Mouse (Mus musculus): ENCODE measurements around the gene Fam117a. TPM values are rescaled to one million over a fixed set of nuclear protein-coding genes. Genes with fewer than 3 reads are reported as not detected.

The Fam117a gene
- total and polyA plus RNA-seq, 2 experiments = 1.8 to 7.4 TPM

GRCm38 (mm10) chr11:95350960-95351359 is 14.1 kb downstream of the Fam117a start:
- no peaks in the 10 kb centered on the region for H3K36me3 ChIP-seq (ENCODE audit: control insufficient read depth, insufficient read depth, low read length)
- H3K4me3 ChIP-seq (ENCODE audit: insufficient read depth, low read depth, low read length) = no peak overlapping the region
- H3K9ac ChIP-seq (ENCODE audit: low read depth, low read length) = no peak overlapping the region
- DNase-seq (ENCODE audit: extremely low read depth, low read depth, low spot score) = peak; percentile 24
- H3K27ac ChIP-seq (replicated peaks; ENCODE audit: insufficient read depth, low read depth, low read length) = no peak overlapping the region
- H3K79me2 ChIP-seq (ENCODE audit: control insufficient read depth, insufficient read depth, low read length) = no peaks in the 10 kb centered on the region
- 39% methylated on average over 3 of the region's 3 CpGs for WGBS
- peaks cover 4% of the 10 kb centered on the region for H3K4me1 ChIP-seq (ENCODE audit: control insufficient read depth, insufficient read depth, low read length)
- H3K27me3 ChIP-seq (ENCODE audit: control insufficient read depth, insufficient read depth, low read length) = no peaks in the 10 kb centered on the region
- no peak for TF ChIP-seq POLR2A (IDR thresholded peaks at IDR 0.05; ENCODE audit: extremely low read depth, insufficient read depth, low read length)
- no peak for TF ChIP-seq CTCF (IDR thresholded peaks at IDR 0.05; ENCODE audit: low read depth, low read length)

GRCm38 (mm10) chr11:95352686-95353085 is 15.9 kb downstream of the Fam117a start:
- Histone ChIP-seq H3K27ac (replicated peaks; ENCODE audit: insufficient read depth, low read depth, low read length) (no peak overlapping the region), H3K27me3 (ENCODE audit: control insufficient read depth, insufficient read depth, low read length) (no peaks in the 10 kb centered on the region), H3K36me3 (ENCODE audit: control insufficient read depth, insufficient read depth, low read length) (no peaks in the 10 kb centered on the region), H3K4me3 (ENCODE audit: insufficient read depth, low read depth, low read length) (no peak overlapping the region), H3K9ac (ENCODE audit: low read depth, low read length) (no peak overlapping the region), H3K4me1 (ENCODE audit: control insufficient read depth, insufficient read depth, low read length) (peaks cover 6% of the 10 kb centered on the region), H3K79me2 (ENCODE audit: control insufficient read depth, insufficient read depth, low read length) (no peaks in the 10 kb centered on the region)
- 86% methylated on average over 2 of the region's 2 CpGs for WGBS
- DNase-seq (ENCODE audit: extremely low read depth, low read depth, low spot score) = no peak
- TF ChIP-seq CTCF (IDR thresholded peaks at IDR 0.05; ENCODE audit: low read depth, low read length) (no peak), POLR2A (IDR thresholded peaks at IDR 0.05; ENCODE audit: extremely low read depth, insufficient read depth, low read length) (no peak)

- Histone ChIP-seq H3K79me2 (ENCODE audit: control insufficient read depth, insufficient read depth, low read length) (no peaks in the 10 kb centered on the region), H3K27ac (replicated peaks; ENCODE audit: insufficient read depth, low read depth, low read length) (no peak overlapping the region), H3K4me1 (ENCODE audit: control insufficient read depth, insufficient read depth, low read length) (peaks cover 6% of the 10 kb centered on the region), H3K9ac (ENCODE audit: low read depth, low read length) (no peak overlapping the region), H3K36me3 (ENCODE audit: control insufficient read depth, insufficient read depth, low read length) (no peaks in the 10 kb centered on the region), H3K4me3 (ENCODE audit: insufficient read depth, low read depth, low read length) (no peak overlapping the region), H3K27me3 (ENCODE audit: control insufficient read depth, insufficient read depth, low read length) (no peaks in the 10 kb centered on the region)
- TF ChIP-seq POLR2A (IDR thresholded peaks at IDR 0.05; ENCODE audit: extremely low read depth, insufficient read depth, low read length) = no peak
- no peak for TF ChIP-seq CTCF (IDR thresholded peaks at IDR 0.05; ENCODE audit: low read depth, low read length)
- no peak for DNase-seq (ENCODE audit: extremely low read depth, low read depth, low spot score)
- 90% methylated on average over 9 of the region's 9 CpGs for WGBS
Observed at GRCm38 (mm10) chr11:95353226-95353625, 16.4 kb downstream of the Fam117a start.

- H3K4me1 ChIP-seq (ENCODE audit: control insufficient read depth, insufficient read depth, low read length) = peaks cover 6% of the 10 kb centered on the region
- H3K79me2 ChIP-seq (ENCODE audit: control insufficient read depth, insufficient read depth, low read length) = no peaks in the 10 kb centered on the region
- WGBS = 81% methylated on average over 14 of the region's 14 CpGs
- DNase-seq (ENCODE audit: extremely low read depth, low read depth, low spot score) = no peak
- no peaks in the 10 kb centered on the region for H3K36me3 ChIP-seq (ENCODE audit: control insufficient read depth, insufficient read depth, low read length)
- H3K27me3 ChIP-seq (ENCODE audit: control insufficient read depth, insufficient read depth, low read length) = no peaks in the 10 kb centered on the region
- H3K4me3 ChIP-seq (ENCODE audit: insufficient read depth, low read depth, low read length) = no peak overlapping the region
- TF ChIP-seq POLR2A (IDR thresholded peaks at IDR 0.05; ENCODE audit: extremely low read depth, insufficient read depth, low read length) (no peak), CTCF (IDR thresholded peaks at IDR 0.05; ENCODE audit: low read depth, low read length) (no peak)
- H3K27ac ChIP-seq (replicated peaks; ENCODE audit: insufficient read depth, low read depth, low read length) = no peak overlapping the region
- no peak overlapping the region for H3K9ac ChIP-seq (ENCODE audit: low read depth, low read length)
Observed at GRCm38 (mm10) chr11:95354228-95354944, 17.6 kb downstream of the Fam117a start.

- H3K79me2 ChIP-seq (ENCODE audit: control insufficient read depth, insufficient read depth, low read length) = no peaks in the 10 kb centered on the region
- 85% methylated on average over 12 of the region's 12 CpGs for WGBS
- peaks cover 4% of the 10 kb centered on the region for H3K4me1 ChIP-seq (ENCODE audit: control insufficient read depth, insufficient read depth, low read length)
- no peaks in the 10 kb centered on the region for H3K36me3 ChIP-seq (ENCODE audit: control insufficient read depth, insufficient read depth, low read length)
- no peak overlapping the region for H3K9ac ChIP-seq (ENCODE audit: low read depth, low read length)
- no peak overlapping the region for H3K27ac ChIP-seq (replicated peaks; ENCODE audit: insufficient read depth, low read depth, low read length)
- no peaks in the 10 kb centered on the region for H3K27me3 ChIP-seq (ENCODE audit: control insufficient read depth, insufficient read depth, low read length)
- no peak for DNase-seq (ENCODE audit: extremely low read depth, low read depth, low spot score)
- H3K4me3 ChIP-seq (ENCODE audit: insufficient read depth, low read depth, low read length) = no peak overlapping the region
- TF ChIP-seq POLR2A (IDR thresholded peaks at IDR 0.05; ENCODE audit: extremely low read depth, insufficient read depth, low read length) = no peak
- TF ChIP-seq CTCF (IDR thresholded peaks at IDR 0.05; ENCODE audit: low read depth, low read length) = no peak
Observed at GRCm38 (mm10) chr11:95354945-95355660, 18.3 kb downstream of the Fam117a start.

GRCm38 (mm10) chr11:95355661-95356011 is 18.8 kb downstream of the Fam117a start:
- no peak for DNase-seq (ENCODE audit: extremely low read depth, low read depth, low spot score)
- H3K27ac ChIP-seq (replicated peaks; ENCODE audit: insufficient read depth, low read depth, low read length) = no peak overlapping the region
- H3K79me2 ChIP-seq (ENCODE audit: control insufficient read depth, insufficient read depth, low read length) = no peaks in the 10 kb centered on the region
- 98% methylated on average over 5 of the region's 5 CpGs for WGBS
- H3K4me3 ChIP-seq (ENCODE audit: insufficient read depth, low read depth, low read length) = no peak overlapping the region
- TF ChIP-seq POLR2A (IDR thresholded peaks at IDR 0.05; ENCODE audit: extremely low read depth, insufficient read depth, low read length) = no peak
- H3K4me1 ChIP-seq (ENCODE audit: control insufficient read depth, insufficient read depth, low read length) = peaks cover 2% of the 10 kb centered on the region; the same call in 1 of the 2 replicates
- H3K9ac ChIP-seq (ENCODE audit: low read depth, low read length) = no peak overlapping the region
- H3K36me3 ChIP-seq (ENCODE audit: control insufficient read depth, insufficient read depth, low read length) = no peaks in the 10 kb centered on the region
- no peaks in the 10 kb centered on the region for H3K27me3 ChIP-seq (ENCODE audit: control insufficient read depth, insufficient read depth, low read length)
